13 mouse cellular contexts compared by ENCODE assay signal in genomic region chr17:29997726-29998125, GRCm38 (mm10).
"Had no signal": no experiment of that assay in that cellular context is flagged by ENCODE, and none has a peak within 500 bp of the region (broad histone marks: within the 10 kb centered on the region; RNA-seq: fewer than 3 reads in every experiment).

No protein-coding gene starts in this region.

- H3K9me3 ChIP-seq: liver, embryonic 15.5 days; midbrain, embryonic 13.5 days had no signal

- H3K4me3 ChIP-seq: liver, embryonic 15.5 days; midbrain, embryonic 13.5 days had no signal

- H3K36me3 ChIP-seq: liver, embryonic 15.5 days; midbrain, embryonic 13.5 days had no signal

- H3K4me2 ChIP-seq: liver, embryonic 11.5 days; liver, embryonic 15.5 days; midbrain, embryonic 13.5 days had no signal

- H3K9ac ChIP-seq: liver, embryonic 15.5 days; midbrain, embryonic 13.5 days had no signal

- H3K27ac ChIP-seq: liver, embryonic 15.5 days; midbrain, embryonic 13.5 days had no signal

- H3K4me1 ChIP-seq: liver, embryonic 15.5 days had no signal

- H3K27me3 ChIP-seq: liver, embryonic 15.5 days; midbrain, embryonic 13.5 days had no signal

- DNase-seq: kidney, postnatal 14 days; left cerebral cortex, postnatal 4 days; lung, adult 2 months; lung, postnatal 36 days; right cerebral cortex, adult 18-20 months; right cerebral cortex, postnatal 25 days; spleen, adult 18-20 months; thymus, adult 18-20 months; thymus, postnatal 14 days had no signal

- ATAC-seq: lung, postnatal 0 days; midbrain, embryonic 13.5 days had no signal
